In genomic region chr6:44081922-44082552, GRCm38 (mm10) we compare ENCODE assay signal across 15 mouse cellular contexts.
"Had no signal": no experiment of that assay in that cellular context is flagged by ENCODE, and none has a peak within 500 bp of the region (broad histone marks: within the 10 kb centered on the region; RNA-seq: fewer than 3 reads in every experiment).

No protein-coding gene starts in this region.

- H3K4me3 ChIP-seq: limb, embryonic 15.5 days; liver, embryonic 12.5 days; stomach, embryonic 15.5 days had no signal

- H3K27ac ChIP-seq: kidney, postnatal 0 days; limb, embryonic 15.5 days; liver, embryonic 12.5 days; stomach, embryonic 15.5 days had no signal

- DNase-seq: kidney, adult 11 months; kidney, adult 9 months; kidney, postnatal 36 days; layer of hippocampus, adult 9-11 months; layer of hippocampus, postnatal 36 days; lung, embryonic 14.5 days; lung, postnatal 10 days; lung, postnatal 4 days; right cerebral cortex, postnatal 14 days; thymus, postnatal 4 days had no signal

- H3K9ac ChIP-seq: limb, embryonic 15.5 days; liver, embryonic 12.5 days; lung, embryonic 14.5 days; stomach, embryonic 15.5 days had no signal

- H3K27me3 ChIP-seq: limb, embryonic 15.5 days; liver, embryonic 12.5 days; stomach, embryonic 15.5 days had no signal

- H3K9me3 ChIP-seq: limb, embryonic 15.5 days; liver, embryonic 12.5 days; stomach, embryonic 15.5 days had no signal

- H3K36me3 ChIP-seq: limb, embryonic 15.5 days; liver, embryonic 12.5 days; stomach, embryonic 15.5 days had no signal

- H3K4me1 ChIP-seq: limb, embryonic 15.5 days; liver, embryonic 12.5 days; stomach, embryonic 15.5 days had no signal

- H3K4me2 ChIP-seq: limb, embryonic 15.5 days; liver, embryonic 12.5 days; lung, embryonic 14.5 days; midbrain, embryonic 11.5 days; stomach, embryonic 15.5 days had no signal

- ATAC-seq: liver, embryonic 12.5 days had no signal
